21 mouse cellular contexts compared by ENCODE assay signal in genomic region chr13:114843318-114843717, GRCm38 (mm10).
"Had no signal": no experiment of that assay in that cellular context is flagged by ENCODE, and none has a peak within 500 bp of the region (broad histone marks: within the 10 kb centered on the region; RNA-seq: fewer than 3 reads in every experiment).

No protein-coding gene starts in this region.

- H3K9ac ChIP-seq: liver, embryonic 14.5 days; lung, embryonic 15.5 days; midbrain, embryonic 12.5 days; neural tube, embryonic 12.5 days; stomach, embryonic 15.5 days had no signal

- H3K36me3 ChIP-seq: midbrain, embryonic 10.5 days; midbrain, embryonic 12.5 days; neural tube, embryonic 12.5 days; stomach, embryonic 15.5 days had no signal

- DNase-seq: lung, adult 2 months; lung, postnatal 14 days; lung, postnatal 4 days; midbrain, embryonic 14.5 days; retina, postnatal 1 day; right cerebral cortex, adult 18-20 months; right cerebral cortex, postnatal 25 days; right cerebral cortex, postnatal 4 days; thymus, adult 18-20 months; thymus, postnatal 14 days; thymus, postnatal 36 days had no signal

- H3K27ac ChIP-seq: liver, embryonic 14.5 days; lung, embryonic 15.5 days; midbrain, embryonic 10.5 days; midbrain, embryonic 12.5 days; neural tube, embryonic 12.5 days; stomach, embryonic 15.5 days; stomach, postnatal 0 days had no signal

- H3K4me2 ChIP-seq: lung, embryonic 15.5 days; midbrain, embryonic 12.5 days; neural tube, embryonic 12.5 days; stomach, embryonic 15.5 days had no signal

- H3K9me3 ChIP-seq: lung, embryonic 15.5 days; midbrain, embryonic 10.5 days; midbrain, embryonic 12.5 days; neural tube, embryonic 12.5 days; stomach, embryonic 15.5 days had no signal

- H3K27me3 ChIP-seq: lung, embryonic 15.5 days; midbrain, embryonic 12.5 days; neural tube, embryonic 12.5 days; stomach, embryonic 15.5 days had no signal

- H3K4me3 ChIP-seq: lung, embryonic 15.5 days; midbrain, embryonic 10.5 days; midbrain, embryonic 12.5 days; myocyte; neural tube, embryonic 12.5 days; stomach, embryonic 15.5 days had no signal

- ATAC-seq: lung, postnatal 0 days; midbrain, embryonic 16.5 days had no signal
